Mouse (Mus musculus): Measurements from ENCODE around the gene Tjp2. TPM values are rescaled to one million over a fixed set of nuclear protein-coding genes. Genes with fewer than 3 reads are reported as not detected.
"Not testable (repeated sequence)": the region's sequence is repeated elsewhere in the genome, so short reads cannot be mapped to it uniquely, and the experiment has no call there.

The Tjp2 gene
- polyA plus RNA-seq, 1 experiment from 2014 or later = 34.9 TPM

DNA sequence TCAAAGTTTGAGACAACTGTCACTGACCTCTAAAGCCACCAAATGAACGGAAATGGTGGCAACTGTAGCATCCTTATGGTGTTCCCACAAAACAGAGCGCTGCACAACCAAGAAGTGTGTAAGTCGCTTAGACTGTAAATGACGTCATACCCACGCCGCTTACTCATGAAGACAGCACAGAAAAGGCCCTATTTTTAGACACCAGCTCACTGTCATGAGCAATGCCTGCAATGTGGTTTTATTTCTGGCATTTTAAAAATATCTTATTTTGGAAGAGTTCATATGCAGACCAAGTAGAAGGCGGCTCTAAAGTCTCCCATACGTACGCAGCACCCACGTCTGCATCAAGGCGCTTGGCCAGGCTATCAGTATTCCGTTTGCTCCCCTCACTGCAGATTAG, 117.1 kb downstream of the Tjp2 start:
- no peaks in the 10 kb centered on the region for H3K27me3 ChIP-seq (ENCODE audit: control insufficient read depth, insufficient read depth, low read length)
- peaks cover 36% of the 10 kb centered on the region for H3K36me3 ChIP-seq (ENCODE audit: control insufficient read depth, insufficient read depth, low read length)
- 95% methylated on average over 12 of the region's 12 CpGs for WGBS
- H3K9ac ChIP-seq (ENCODE audit: low read depth, low read length) = no peak overlapping the region
- H3K9me3 ChIP-seq (ENCODE audit: control insufficient read depth, low read length) = no peaks in the 10 kb centered on the region; the same call in 1 of the 2 replicates
- no peak overlapping the region for H3K4me3 ChIP-seq (ENCODE audit: low read length)
- ATAC-seq (ENCODE audit: low FRiP score, low TSS enrichment) = no peak
- no peak overlapping the region for H3K27ac ChIP-seq (ENCODE audit: low read depth, low read length)
- no peak overlapping the region for H3K4me2 ChIP-seq (replicated peaks; ENCODE audit: low read depth, low read length)
- no peaks in the 10 kb centered on the region for H3K4me1 ChIP-seq (ENCODE audit: control insufficient read depth, insufficient read depth, low read length)

DNA sequence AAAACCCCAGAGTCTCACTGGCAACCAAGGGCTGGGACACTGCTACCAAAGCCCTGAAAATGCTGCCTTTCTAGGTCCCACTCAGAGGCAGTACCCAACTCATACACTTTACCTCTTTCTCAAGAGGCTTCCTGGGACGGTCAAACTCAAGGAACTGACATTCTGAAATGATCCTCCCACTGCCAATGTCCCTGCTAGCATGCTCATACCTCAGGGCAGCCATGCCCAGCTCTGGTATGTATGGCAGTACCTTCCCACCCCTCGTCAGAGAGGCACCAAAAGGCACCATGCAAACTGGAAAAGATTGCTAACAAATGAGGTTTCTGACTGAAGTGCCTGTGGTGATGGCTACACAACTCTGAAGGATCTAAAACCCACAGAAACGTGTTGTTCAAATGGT, 121.0 kb downstream of the Tjp2 start:
- WGBS = 70% methylated on average over 3 of the region's 3 CpGs
- H3K27me3 ChIP-seq (ENCODE audit: control insufficient read depth, insufficient read depth, low read length) = no peaks in the 10 kb centered on the region
- H3K9me3 ChIP-seq (ENCODE audit: control insufficient read depth, low read length) = no peaks in the 10 kb centered on the region
- H3K4me1 ChIP-seq (ENCODE audit: control insufficient read depth, insufficient read depth, low read length) = no peaks in the 10 kb centered on the region
- H3K4me3 ChIP-seq (ENCODE audit: low read length) = no peak overlapping the region
- H3K27ac ChIP-seq (ENCODE audit: low read depth, low read length) = no peak overlapping the region
- H3K9ac ChIP-seq (ENCODE audit: low read depth, low read length) = no peak overlapping the region
- ATAC-seq (ENCODE audit: low FRiP score, low TSS enrichment) = no peak
- no peak overlapping the region for H3K4me2 ChIP-seq (replicated peaks; ENCODE audit: low read depth, low read length)
- H3K36me3 ChIP-seq (ENCODE audit: control insufficient read depth, insufficient read depth, low read length) = peaks cover 9% of the 10 kb centered on the region; the same call in 1 of the 2 replicates

DNA sequence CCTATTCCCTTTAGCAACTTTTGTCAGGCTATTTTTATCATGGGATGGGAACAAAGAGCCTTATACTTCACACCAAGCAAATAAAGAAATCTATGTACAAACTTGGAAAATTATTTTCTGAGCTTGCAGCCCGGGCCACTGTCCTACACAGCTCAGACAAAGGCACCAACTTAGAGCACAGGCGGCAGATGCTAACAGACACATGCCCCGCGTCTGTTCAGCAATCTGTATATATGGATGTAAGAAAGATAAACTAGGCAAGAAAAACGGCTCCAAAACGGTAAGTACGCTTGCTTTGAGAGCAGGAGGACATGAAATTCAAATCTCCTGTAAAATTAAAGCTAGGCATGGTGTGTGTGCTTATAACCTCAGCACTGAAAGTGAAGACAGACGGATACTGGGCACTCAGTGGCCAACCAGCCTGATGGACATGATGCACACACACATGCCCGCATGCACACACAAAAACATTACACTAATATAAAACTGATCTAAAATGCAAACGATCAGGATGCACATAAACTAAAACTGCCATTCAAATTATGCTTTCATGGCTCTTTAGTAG, 122.2 kb downstream of the Tjp2 start:
- no peak overlapping the region for H3K4me3 ChIP-seq (ENCODE audit: low read length)
- H3K27ac ChIP-seq (ENCODE audit: low read depth, low read length) = no peak overlapping the region
- no peaks in the 10 kb centered on the region for H3K27me3 ChIP-seq (ENCODE audit: control insufficient read depth, insufficient read depth, low read length)
- peaks cover 8% of the 10 kb centered on the region for H3K36me3 ChIP-seq (ENCODE audit: control insufficient read depth, insufficient read depth, low read length)
- no peak for ATAC-seq (ENCODE audit: low FRiP score, low TSS enrichment)
- peaks cover 3% of the 10 kb centered on the region; the same call in 1 of the 2 replicates for H3K4me1 ChIP-seq (ENCODE audit: control insufficient read depth, insufficient read depth, low read length)
- no peak overlapping the region for H3K9ac ChIP-seq (ENCODE audit: low read depth, low read length)
- 93% methylated on average over 10 of the region's 10 CpGs for WGBS
- H3K4me2 ChIP-seq (replicated peaks; ENCODE audit: low read depth, low read length) = no peak overlapping the region
- H3K9me3 ChIP-seq (ENCODE audit: control insufficient read depth, low read length) = no peaks in the 10 kb centered on the region

DNA sequence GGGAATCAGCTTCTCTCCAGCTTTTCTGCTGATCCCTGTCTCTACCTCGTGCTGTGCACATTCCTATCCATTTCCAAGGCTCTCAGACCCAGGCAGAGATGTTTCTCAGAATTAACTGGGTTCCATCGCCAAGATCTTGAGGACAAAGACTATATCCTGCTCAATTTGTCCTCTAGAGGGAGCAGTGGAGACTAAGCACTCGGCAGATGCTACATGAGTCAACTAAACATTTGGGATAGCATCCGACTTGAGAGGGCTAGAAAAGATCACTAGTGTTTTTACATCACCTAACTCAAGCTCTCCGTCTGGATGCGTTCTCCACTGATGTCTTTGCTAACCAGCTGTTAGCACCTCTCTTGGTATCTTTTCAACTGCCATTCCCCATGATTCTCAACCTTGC, 123.6 kb downstream of the Tjp2 start:
- no peaks in the 10 kb centered on the region for H3K27me3 ChIP-seq (ENCODE audit: control insufficient read depth, insufficient read depth, low read length)
- 85% methylated on average over 6 of the region's 6 CpGs for WGBS
- no peak overlapping the region for H3K9ac ChIP-seq (ENCODE audit: low read depth, low read length)
- H3K4me1 ChIP-seq (ENCODE audit: control insufficient read depth, insufficient read depth, low read length) = peaks cover 3% of the 10 kb centered on the region; the same call in 1 of the 2 replicates
- no peaks in the 10 kb centered on the region for H3K9me3 ChIP-seq (ENCODE audit: control insufficient read depth, low read length)
- peaks cover 15% of the 10 kb centered on the region for H3K36me3 ChIP-seq (ENCODE audit: control insufficient read depth, insufficient read depth, low read length)
- H3K27ac ChIP-seq (ENCODE audit: low read depth, low read length) = no peak overlapping the region
- no peak overlapping the region for H3K4me3 ChIP-seq (ENCODE audit: low read length)
- no peak for ATAC-seq (ENCODE audit: low FRiP score, low TSS enrichment)
- H3K4me2 ChIP-seq (replicated peaks; ENCODE audit: low read depth, low read length) = no peak overlapping the region

DNA sequence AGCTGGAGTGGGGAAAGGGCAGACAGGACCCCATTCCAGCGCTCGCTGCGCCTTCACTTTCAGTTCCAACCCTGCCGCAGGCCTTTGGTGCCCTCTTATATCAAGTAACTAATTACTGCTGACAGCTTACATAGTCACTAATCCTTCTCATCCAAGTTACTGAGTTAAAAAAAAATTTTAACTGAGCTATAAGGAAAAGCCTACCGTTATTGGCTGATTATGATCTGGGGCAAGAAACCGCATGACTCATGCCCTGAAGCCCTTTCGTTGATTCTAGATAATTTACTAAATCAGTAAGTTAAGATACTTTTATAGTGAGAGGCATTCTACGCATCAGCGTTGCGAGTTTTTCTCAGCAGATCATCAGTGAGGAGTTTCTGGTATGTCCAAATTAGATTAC, 126.1 kb downstream of the Tjp2 start:
- Histone ChIP-seq H3K27ac (ENCODE audit: low read depth, low read length) (no peak overlapping the region), H3K9me3 (ENCODE audit: control insufficient read depth, low read length) (no peaks in the 10 kb centered on the region), H3K4me3 (ENCODE audit: low read length) (no peak overlapping the region), H3K27me3 (ENCODE audit: control insufficient read depth, insufficient read depth, low read length) (no peaks in the 10 kb centered on the region), H3K9ac (ENCODE audit: low read depth, low read length) (no peak overlapping the region), H3K4me2 (replicated peaks; ENCODE audit: low read depth, low read length) (no peak overlapping the region), H3K36me3 (ENCODE audit: control insufficient read depth, insufficient read depth, low read length) (peaks cover 22% of the 10 kb centered on the region), H3K4me1 (ENCODE audit: control insufficient read depth, insufficient read depth, low read length) (peaks cover 3% of the 10 kb centered on the region; the same call in 1 of the 2 replicates)
- no peak for ATAC-seq (ENCODE audit: low FRiP score, low TSS enrichment)
- WGBS = 79% methylated on average over 10 of the region's 10 CpGs

DNA sequence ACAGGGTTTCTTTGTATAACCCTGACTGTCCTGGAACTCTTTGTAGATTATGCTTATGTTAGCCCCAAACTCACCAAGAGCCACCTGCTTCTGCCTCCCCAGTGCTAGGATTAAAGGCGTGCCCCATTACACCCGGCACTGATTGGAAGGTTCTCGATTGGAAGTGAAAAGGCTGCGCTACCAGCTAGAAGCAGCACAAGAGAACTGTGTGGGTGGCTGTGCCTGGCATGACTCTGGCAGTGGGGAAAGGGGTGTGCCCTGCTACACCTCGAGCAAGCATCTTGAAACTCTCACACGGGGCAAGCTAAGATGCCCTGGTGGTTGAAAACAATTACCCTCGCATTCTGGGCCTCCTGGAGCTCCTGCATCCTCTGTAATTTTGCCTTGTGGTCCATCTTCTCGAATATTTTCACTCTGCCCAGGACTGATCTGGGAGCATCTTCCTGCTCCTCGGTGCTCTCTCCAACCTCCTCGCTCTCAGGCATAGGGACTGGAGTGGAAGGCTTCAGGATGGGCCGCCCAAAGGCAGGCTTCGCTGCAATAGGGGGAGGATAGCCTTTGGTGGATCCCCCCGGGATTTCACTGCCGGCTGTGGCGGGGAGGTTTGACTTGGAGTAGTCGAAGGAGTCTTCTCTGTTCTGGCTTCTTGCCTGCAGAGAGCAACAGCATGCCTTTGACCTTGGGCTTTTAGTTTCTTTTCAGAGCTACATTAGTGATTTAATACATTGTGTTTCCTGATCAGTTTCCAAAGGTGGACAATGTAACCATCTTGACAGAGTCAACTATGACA, 127.0 kb downstream of the Tjp2 start:
- no peak overlapping the region for H3K27ac ChIP-seq (ENCODE audit: low read depth, low read length)
- H3K9me3 ChIP-seq (ENCODE audit: control insufficient read depth, low read length) = no peaks in the 10 kb centered on the region
- peaks cover 22% of the 10 kb centered on the region for H3K36me3 ChIP-seq (ENCODE audit: control insufficient read depth, insufficient read depth, low read length)
- H3K4me3 ChIP-seq (ENCODE audit: low read length) = no peak overlapping the region
- 79% methylated on average over 16 of the region's 16 CpGs for WGBS
- no peak overlapping the region for H3K9ac ChIP-seq (ENCODE audit: low read depth, low read length)
- no peak for ATAC-seq (ENCODE audit: low FRiP score, low TSS enrichment)
- H3K4me1 ChIP-seq (ENCODE audit: control insufficient read depth, insufficient read depth, low read length) = peaks cover 3% of the 10 kb centered on the region; the same call in 1 of the 2 replicates
- no peaks in the 10 kb centered on the region for H3K27me3 ChIP-seq (ENCODE audit: control insufficient read depth, insufficient read depth, low read length)
- no peak overlapping the region for H3K4me2 ChIP-seq (replicated peaks; ENCODE audit: low read depth, low read length)

DNA sequence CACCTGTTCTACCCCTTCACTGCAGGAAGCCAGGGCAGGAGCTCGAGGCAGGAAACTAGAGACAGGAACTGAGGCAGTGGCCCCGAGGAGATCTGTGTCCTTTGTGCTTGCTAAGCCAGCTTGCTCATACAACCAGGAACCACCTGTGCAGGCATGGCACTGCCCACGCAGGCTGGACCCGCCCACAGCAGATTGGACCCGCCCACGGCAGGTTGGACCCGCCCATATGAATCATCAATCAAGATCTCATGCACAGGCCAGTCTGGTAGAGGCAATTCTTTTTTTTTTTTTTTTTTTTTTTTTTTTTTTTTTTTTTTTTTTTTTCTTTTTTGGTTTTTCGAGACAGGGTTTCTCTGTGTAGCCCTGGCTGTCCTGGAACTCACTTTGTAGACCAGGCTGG, 132.8 kb downstream of the Tjp2 start:
- H3K36me3 ChIP-seq (ENCODE audit: control insufficient read depth, insufficient read depth, low read length) = peaks cover 11% of the 10 kb centered on the region; the same call in 1 of the 2 replicates
- not testable (repeated sequence) for H3K4me1 ChIP-seq (ENCODE audit: control insufficient read depth, insufficient read depth, low read length); H3K4me3 ChIP-seq (ENCODE audit: low read length); ATAC-seq (ENCODE audit: low FRiP score, low TSS enrichment); H3K9ac ChIP-seq (ENCODE audit: low read depth, low read length); H3K9me3 ChIP-seq (ENCODE audit: control insufficient read depth, low read length); H3K27me3 ChIP-seq (ENCODE audit: control insufficient read depth, insufficient read depth, low read length); H3K4me2 ChIP-seq (replicated peaks; ENCODE audit: low read depth, low read length); H3K27ac ChIP-seq (ENCODE audit: low read depth, low read length)
- 71% methylated on average over 8 of the region's 8 CpGs for WGBS

DNA sequence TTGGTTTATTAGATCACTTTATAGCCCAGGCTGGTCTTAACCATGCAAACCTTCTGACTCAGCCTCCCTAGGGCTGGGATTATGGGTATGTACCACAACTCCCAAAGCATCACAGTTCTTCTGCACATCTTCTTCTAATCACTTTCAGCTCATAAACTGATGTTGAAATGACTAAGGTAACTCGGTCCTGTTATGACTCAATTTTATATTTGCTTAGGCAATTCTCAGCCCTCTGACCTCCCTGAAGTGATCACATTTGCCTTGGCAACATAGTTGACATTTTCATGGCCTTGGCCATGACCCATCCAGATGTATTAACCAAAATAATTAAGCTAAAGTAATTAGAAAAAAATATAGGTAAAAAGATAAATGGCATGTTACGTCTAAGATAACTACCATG, 134.5 kb downstream of the Tjp2 start:
- no peak for ATAC-seq (ENCODE audit: low FRiP score, low TSS enrichment)
- H3K9ac ChIP-seq (ENCODE audit: low read depth, low read length) = no peak overlapping the region
- H3K27me3 ChIP-seq (ENCODE audit: control insufficient read depth, insufficient read depth, low read length) = no peaks in the 10 kb centered on the region
- WGBS = 62% methylated on average over 2 of the region's 2 CpGs
- H3K9me3 ChIP-seq (ENCODE audit: control insufficient read depth, low read length) = 0 out of 2 replicates have a peak, but pooled peaks cover 3% of the 10 kb centered on the region
- H3K4me2 ChIP-seq (replicated peaks; ENCODE audit: low read depth, low read length) = no peak overlapping the region
- no peak overlapping the region for H3K27ac ChIP-seq (ENCODE audit: low read depth, low read length)
- peaks cover 7% of the 10 kb centered on the region; the same call in 1 of the 2 replicates for H3K36me3 ChIP-seq (ENCODE audit: control insufficient read depth, insufficient read depth, low read length)
- no peak overlapping the region for H3K4me3 ChIP-seq (ENCODE audit: low read length)
- no peaks in the 10 kb centered on the region for H3K4me1 ChIP-seq (ENCODE audit: control insufficient read depth, insufficient read depth, low read length)

DNA sequence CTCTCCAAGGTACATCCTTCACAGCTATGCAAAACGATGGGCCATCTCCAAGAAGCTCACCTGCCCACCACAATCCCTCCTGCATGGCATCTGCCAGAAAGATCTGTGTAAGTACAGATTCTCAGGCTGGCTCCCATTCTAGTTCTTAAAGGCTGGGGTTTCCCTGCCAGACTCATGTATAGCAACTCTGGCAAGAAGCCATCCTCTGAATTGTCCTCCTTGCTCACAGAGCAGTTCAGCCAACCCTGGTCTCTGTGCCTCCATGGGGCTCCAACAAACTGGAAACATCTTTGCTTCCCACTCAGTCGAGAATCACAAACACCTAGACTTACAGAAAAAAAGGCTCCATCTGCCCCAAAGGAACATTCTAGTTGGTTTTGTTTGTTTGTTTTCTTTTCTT, 139.5 kb downstream of the Tjp2 start:
- Histone ChIP-seq H3K9me3 (ENCODE audit: control insufficient read depth, low read length) (no peaks in the 10 kb centered on the region), H3K9ac (ENCODE audit: low read depth, low read length) (no peak overlapping the region), H3K4me3 (ENCODE audit: low read length) (no peak overlapping the region), H3K36me3 (ENCODE audit: control insufficient read depth, insufficient read depth, low read length) (no peaks in the 10 kb centered on the region), H3K4me1 (ENCODE audit: control insufficient read depth, insufficient read depth, low read length) (0 out of 2 replicates have a peak, but pooled peaks cover 3% of the 10 kb centered on the region), H3K27me3 (ENCODE audit: control insufficient read depth, insufficient read depth, low read length) (no peaks in the 10 kb centered on the region), H3K27ac (ENCODE audit: low read depth, low read length) (no peak overlapping the region), H3K4me2 (replicated peaks; ENCODE audit: low read depth, low read length) (no peak overlapping the region)
- ATAC-seq (ENCODE audit: low FRiP score, low TSS enrichment) = no peak
- WGBS = 82% methylated on average over 2 of the region's 2 CpGs
